Mouse (Mus musculus): ENCODE results near the gene Grm8. TPM values are rescaled to one million over a fixed set of nuclear protein-coding genes. Genes with fewer than 3 reads are reported as not detected.

Grm8 gene
- total and polyA plus RNA-seq, 3 experiments, result not detected

- TF ChIP-seq POLR2A (IDR thresholded peaks at IDR 0.05; ENCODE audit: insufficient read depth, low read depth, low read length) (no peak), EP300 (IDR thresholded peaks at IDR 0.05; ENCODE audit: insufficient read depth, low read depth, low read length) (no peak), CTCF (IDR thresholded peaks at IDR 0.05) (no peak)
These were observed 817.6 kb downstream of the Grm8 start for GRCm38 (mm10) chr6:27317422-27317821.

GRCm38 (mm10) chr6:27316018-27316417 lies 819.0 kb downstream of the Grm8 start:
- no peak overlapping the region for H3K27ac ChIP-seq
- no peak for TF ChIP-seq CTCF (IDR thresholded peaks at IDR 0.05)
- H3K4me3 ChIP-seq, result no peak overlapping the region
- no peaks in the 10 kb centered on the region for H3K27me3 ChIP-seq (ENCODE audit: control insufficient read depth, insufficient read depth, low read length)
- no peak for DNase-seq
- H3K4me1 ChIP-seq (ENCODE audit: control insufficient read depth, insufficient read depth, low read length), result no peaks in the 10 kb centered on the region
- H3K36me3 ChIP-seq (ENCODE audit: control insufficient read depth, insufficient read depth, low read length), result no peaks in the 10 kb centered on the region
- no peaks in the 10 kb centered on the region for H3K79me2 ChIP-seq (replicated peaks; ENCODE audit: control insufficient read depth, insufficient read depth, low read length)
- WGBS, result 62% methylated on average over 1 of the region's 1 CpGs
- intact Hi-C loops (cut with DNase I), result no loop called here
- no peak overlapping the region for H3K9ac ChIP-seq (ENCODE audit: low read depth, low read length)

More at GRCm38 (mm10) chr6:27317422-27317821, 817.6 kb downstream of the Grm8 start:
- 46% methylated on average over 3 of the region's 3 CpGs for WGBS
- no peaks in the 10 kb centered on the region for H3K79me2 ChIP-seq (replicated peaks; ENCODE audit: control insufficient read depth, insufficient read depth, low read length)
- intact Hi-C loops (cut with DNase I), result no loop called here
- H3K27ac ChIP-seq, result no peak overlapping the region
- no peak for DNase-seq
- H3K4me3 ChIP-seq, result no peak overlapping the region
- no peaks in the 10 kb centered on the region for H3K27me3 ChIP-seq (ENCODE audit: control insufficient read depth, insufficient read depth, low read length)
- no peaks in the 10 kb centered on the region for H3K4me1 ChIP-seq (ENCODE audit: control insufficient read depth, insufficient read depth, low read length)
- no peak overlapping the region for H3K9ac ChIP-seq (ENCODE audit: low read depth, low read length)
- no peaks in the 10 kb centered on the region for H3K36me3 ChIP-seq (ENCODE audit: control insufficient read depth, insufficient read depth, low read length)

GRCm38 (mm10) chr6:27314273-27315009 lies 820.5 kb downstream of the Grm8 start:
- H3K36me3 ChIP-seq (ENCODE audit: control insufficient read depth, insufficient read depth, low read length), result no peaks in the 10 kb centered on the region
- no peak for DNase-seq
- no peak overlapping the region for H3K4me3 ChIP-seq
- H3K4me1 ChIP-seq (ENCODE audit: control insufficient read depth, insufficient read depth, low read length), result no peaks in the 10 kb centered on the region
- TF ChIP-seq CTCF (IDR thresholded peaks at IDR 0.05), result no peak
- TF ChIP-seq POLR2A (IDR thresholded peaks at IDR 0.05; ENCODE audit: insufficient read depth, low read depth, low read length), result no peak
- no peak for TF ChIP-seq EP300 (IDR thresholded peaks at IDR 0.05; ENCODE audit: insufficient read depth, low read depth, low read length)
- H3K27ac ChIP-seq, result no peak overlapping the region
- no peak overlapping the region for H3K9ac ChIP-seq (ENCODE audit: low read depth, low read length)
- intact Hi-C loops (cut with DNase I), result no loop called here
- no peaks in the 10 kb centered on the region for H3K27me3 ChIP-seq (ENCODE audit: control insufficient read depth, insufficient read depth, low read length)
- 82% methylated on average over 5 of the region's 5 CpGs for WGBS
- H3K79me2 ChIP-seq (replicated peaks; ENCODE audit: control insufficient read depth, insufficient read depth, low read length), result no peaks in the 10 kb centered on the region

- Histone ChIP-seq H3K79me2 (replicated peaks; ENCODE audit: control insufficient read depth, insufficient read depth, low read length) (no peaks in the 10 kb centered on the region), H3K4me3 (no peak overlapping the region), H3K9ac (ENCODE audit: low read depth, low read length) (no peak overlapping the region), H3K4me1 (ENCODE audit: control insufficient read depth, insufficient read depth, low read length) (no peaks in the 10 kb centered on the region), H3K27ac (no peak overlapping the region), H3K36me3 (ENCODE audit: control insufficient read depth, insufficient read depth, low read length) (no peaks in the 10 kb centered on the region), H3K27me3 (ENCODE audit: control insufficient read depth, insufficient read depth, low read length) (no peaks in the 10 kb centered on the region)
- TF ChIP-seq POLR2A (IDR thresholded peaks at IDR 0.05; ENCODE audit: insufficient read depth, low read depth, low read length) (no peak), CTCF (IDR thresholded peaks at IDR 0.05) (no peak), EP300 (IDR thresholded peaks at IDR 0.05; ENCODE audit: insufficient read depth, low read depth, low read length) (no peak)
- intact Hi-C loops (cut with DNase I), result no loop called here
- DNase-seq, result no peak
These were observed 824.6 kb downstream of the Grm8 start for GRCm38 (mm10) chr6:27310401-27310800.

- Histone ChIP-seq H3K27me3 (ENCODE audit: control insufficient read depth, insufficient read depth, low read length) (no peaks in the 10 kb centered on the region), H3K27ac (no peak overlapping the region), H3K36me3 (ENCODE audit: control insufficient read depth, insufficient read depth, low read length) (no peaks in the 10 kb centered on the region), H3K79me2 (replicated peaks; ENCODE audit: control insufficient read depth, insufficient read depth, low read length) (no peaks in the 10 kb centered on the region), H3K4me1 (ENCODE audit: control insufficient read depth, insufficient read depth, low read length) (no peaks in the 10 kb centered on the region), H3K9ac (ENCODE audit: low read depth, low read length) (no peak overlapping the region), H3K4me3 (no peak overlapping the region)
- no peak for DNase-seq
- intact Hi-C loops (cut with DNase I), result no loop called here
- WGBS, result 73% methylated on average over 2 of the region's 2 CpGs
- no peak for TF ChIP-seq CTCF (IDR thresholded peaks at IDR 0.05)
These were observed 829.6 kb downstream of the Grm8 start for GRCm38 (mm10) chr6:27305351-27305750.

- Histone ChIP-seq H3K27ac (no peak overlapping the region), H3K36me3 (ENCODE audit: control insufficient read depth, insufficient read depth, low read length) (no peaks in the 10 kb centered on the region), H3K4me1 (ENCODE audit: control insufficient read depth, insufficient read depth, low read length) (no peaks in the 10 kb centered on the region), H3K79me2 (replicated peaks; ENCODE audit: control insufficient read depth, insufficient read depth, low read length) (no peaks in the 10 kb centered on the region), H3K9ac (ENCODE audit: low read depth, low read length) (no peak overlapping the region), H3K27me3 (ENCODE audit: control insufficient read depth, insufficient read depth, low read length) (no peaks in the 10 kb centered on the region), H3K4me3 (no peak overlapping the region)
- no peak for TF ChIP-seq EP300 (IDR thresholded peaks at IDR 0.05; ENCODE audit: insufficient read depth, low read depth, low read length)
- TF ChIP-seq POLR2A (IDR thresholded peaks at IDR 0.05; ENCODE audit: insufficient read depth, low read depth, low read length), result no peak
- TF ChIP-seq CTCF (IDR thresholded peaks at IDR 0.05), result no peak
- intact Hi-C loops (cut with DNase I), result no loop called here
- no peak for DNase-seq
These were observed 870.0 kb downstream of the Grm8 start for GRCm38 (mm10) chr6:27264972-27265371.

All from heart, adult 2 months (tissue).